Mouse (Mus musculus) hindbrain, embryonic 13.5 days (tissue): ENCODE results near the gene Csmd2. TPM values are rescaled to one million over a fixed set of nuclear protein-coding genes. Genes with fewer than 3 reads are reported as not detected.
A peak's percentile ranks its signal among the peaks of the same experiment; 100 is the strongest.

Experiments used
- ATAC-seq: fragments of 200-750 bp; cut with Nextera tagmentation; 2 replicates; pipeline ENCODE4 v1.8.0; 2017; ENCODE audit warnings: moderate TSS enrichment; ENCODE audit not compliant: low FRiP score
- H3K27ac ChIP-seq: fragments of 300-500 bp; sonication (generic); 2 replicates; pipeline ENCODE4 v1.5.1; 2015; ENCODE audit warnings: inconsistent platforms, mild to moderate bottlenecking, moderate library complexity
- H3K27me3 ChIP-seq: fragments of 300-500 bp; sonication (generic); 2 replicates; pipeline ENCODE4 v1.6.1; 2015; ENCODE audit warnings: mild to moderate bottlenecking, inconsistent platforms
- H3K36me3 ChIP-seq: fragments of 300-500 bp; sonication (generic); 2 replicates; pipeline ENCODE4 v1.6.1; 2015; ENCODE audit warnings: mild to moderate bottlenecking, inconsistent platforms
- H3K4me1 ChIP-seq: fragments of 300-500 bp; sonication (generic); replicated peaks from 2 replicates; pipeline ENCODE4 v1.6.1; 2015; ENCODE audit warnings: inconsistent platforms
- H3K4me2 ChIP-seq: fragments of 300-500 bp; sonication (generic); 2 replicates; pipeline ENCODE4 v1.6.1; 2015; ENCODE audit warnings: inconsistent platforms, mild to moderate bottlenecking, moderate library complexity
- H3K4me3 ChIP-seq: fragments of 300-500 bp; sonication (generic); 2 replicates; pipeline ENCODE4 v1.5.1; 2015; ENCODE audit warnings: mild to moderate bottlenecking, inconsistent platforms
- H3K9ac ChIP-seq: fragments of 300-500 bp; sonication (generic); 2 replicates; pipeline ENCODE4 v1.6.1; 2015; ENCODE audit warnings: mild to moderate bottlenecking, inconsistent platforms
- H3K9me3 ChIP-seq: fragments of 300-500 bp; sonication (generic); 2 replicates; pipeline ENCODE4 v1.6.1; 2016; ENCODE audit warnings: inconsistent platforms
- WGBS: fragments of 180-500 bp; shearing (Covaris S2); methylation state at CpG from one replicate; pipeline ENCODE4 v1.1.7; 2015; 5-methylcytosine and 5-hydroxymethylcytosine counted together
- polyA plus RNA-seq: library from polyadenylated mRNA; unstranded; fragments of >200 nt; fragmentation: Nextera tagmentation; extraction: Ambion mirVana; gene quantifications from 2 replicates; pipeline ENCODE4 v1.2.1, GENCODE M21; 2015

Gene Csmd2
- polyA plus RNA-seq, 1 experiment from 2014 or later: 8.6 TPM

DNA sequence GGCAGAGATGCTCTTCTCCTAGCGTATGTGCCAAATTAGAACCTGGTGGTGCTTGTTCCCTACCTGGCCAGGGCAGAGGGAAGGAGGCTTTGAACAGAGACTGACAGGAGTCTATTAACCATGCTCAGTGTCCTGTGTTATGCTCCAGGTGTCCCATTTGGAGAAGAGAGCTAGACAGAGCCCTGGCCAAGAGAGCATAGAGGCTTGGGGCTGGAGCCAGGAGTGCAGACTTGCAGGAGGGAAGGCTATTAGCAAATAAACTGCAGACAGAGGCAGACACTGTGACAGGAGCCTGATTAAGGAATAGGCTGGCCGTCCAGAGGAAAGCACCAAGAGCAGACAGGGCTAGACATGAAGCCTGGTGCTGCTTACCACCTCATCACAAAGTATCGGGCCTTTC lies 164.4 kb downstream of the Csmd2 start:
- H3K9me3 ChIP-seq: no peaks in the 10 kb centered on the region
- H3K4me1 ChIP-seq: peaks cover 33% of the 10 kb centered on the region
- WGBS: 78% methylated on average over 3 of the region's 3 CpGs
- H3K9ac ChIP-seq: no peak overlapping the region
- ATAC-seq: no peak
- H3K27ac ChIP-seq: peak overlapping the region; percentile 23; the same call in 1 of the 2 replicates
- H3K4me3 ChIP-seq: no peak overlapping the region
- H3K4me2 ChIP-seq: no peak overlapping the region
- no peaks in the 10 kb centered on the region for H3K36me3 ChIP-seq
- no peaks in the 10 kb centered on the region for H3K27me3 ChIP-seq

DNA sequence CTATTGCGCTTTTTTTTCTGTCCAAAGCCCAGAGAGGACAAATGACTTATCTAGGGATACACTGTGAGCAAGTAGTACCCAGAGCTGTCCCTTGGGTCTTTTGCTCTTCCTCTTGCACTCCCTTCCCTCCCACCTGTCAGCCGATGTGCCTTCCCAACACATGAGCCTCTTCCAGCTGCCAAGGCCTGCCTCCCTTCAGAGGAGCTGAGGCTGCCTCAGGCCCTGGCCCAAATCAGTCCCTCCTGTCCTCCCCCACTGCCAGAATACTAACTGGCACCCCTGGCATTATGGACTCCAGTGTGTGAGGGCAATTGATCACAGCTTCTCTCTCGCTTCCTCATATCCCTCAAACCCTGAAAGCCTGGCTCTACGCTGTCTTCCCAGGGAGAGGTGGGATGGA lies 165.5 kb downstream of the Csmd2 start:
- Histone ChIP-seq H3K36me3 (no peaks in the 10 kb centered on the region), H3K27ac (no peak overlapping the region; the same call in 1 of the 2 replicates), H3K4me3 (no peak overlapping the region), H3K9me3 (no peaks in the 10 kb centered on the region), H3K9ac (no peak overlapping the region), H3K27me3 (no peaks in the 10 kb centered on the region), H3K4me2 (no peak overlapping the region), H3K4me1 (peaks cover 33% of the 10 kb centered on the region)
- WGBS: 91% methylated on average over 4 of the region's 4 CpGs
- ATAC-seq: no peak

GRCm38 (mm10) chr4:128155226-128155625 lies 167.6 kb downstream of the Csmd2 start:
- Histone ChIP-seq H3K27ac (no peak overlapping the region), H3K9ac (no peak overlapping the region), H3K4me2 (no peak overlapping the region), H3K9me3 (no peaks in the 10 kb centered on the region), H3K36me3 (no peaks in the 10 kb centered on the region), H3K4me3 (no peak overlapping the region), H3K4me1 (peaks cover 33% of the 10 kb centered on the region), H3K27me3 (no peaks in the 10 kb centered on the region)
- no peak for ATAC-seq
- 38% methylated on average over 3 of the region's 3 CpGs for WGBS

- no peaks in the 10 kb centered on the region for H3K27me3 ChIP-seq
- no peak overlapping the region for H3K4me2 ChIP-seq
- H3K4me1 ChIP-seq: peaks cover 18% of the 10 kb centered on the region
- H3K4me3 ChIP-seq: no peak overlapping the region
- no peaks in the 10 kb centered on the region for H3K9me3 ChIP-seq
- no peak overlapping the region for H3K27ac ChIP-seq
- H3K36me3 ChIP-seq: no peaks in the 10 kb centered on the region
- no peak for ATAC-seq
- 79% methylated on average over 2 of the region's 2 CpGs for WGBS
- H3K9ac ChIP-seq: no peak overlapping the region
These were observed 173.0 kb downstream of the Csmd2 start for GRCm38 (mm10) chr4:128160656-128161055.

DNA sequence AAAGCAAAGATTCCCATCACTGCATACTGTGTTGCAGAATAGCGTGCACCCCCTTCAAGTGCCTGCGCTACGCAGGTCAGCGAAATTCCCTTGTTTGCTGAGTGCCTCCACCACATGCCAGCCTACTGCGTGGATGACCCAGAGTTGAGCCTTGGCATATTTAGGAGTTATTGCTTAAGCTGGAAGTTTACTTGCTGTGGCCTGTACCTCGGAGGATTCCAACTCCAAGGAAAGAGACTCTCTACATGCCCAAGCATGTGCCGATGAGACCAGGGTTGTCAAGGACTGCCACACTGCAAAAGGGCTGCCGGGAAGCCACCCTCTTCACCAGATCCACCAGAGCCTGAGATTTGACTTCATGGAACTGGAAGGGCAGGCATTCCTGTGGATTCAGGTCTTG lies 182.5 kb downstream of the Csmd2 start:
- H3K9me3 ChIP-seq: no peaks in the 10 kb centered on the region
- no peak overlapping the region for H3K27ac ChIP-seq
- H3K4me2 ChIP-seq: no peak overlapping the region
- H3K9ac ChIP-seq: no peak overlapping the region
- H3K36me3 ChIP-seq: no peaks in the 10 kb centered on the region
- 92% methylated on average over 8 of the region's 8 CpGs for WGBS
- H3K27me3 ChIP-seq: no peaks in the 10 kb centered on the region
- H3K4me3 ChIP-seq: no peak overlapping the region
- ATAC-seq: no peak
- H3K4me1 ChIP-seq: peaks cover 5% of the 10 kb centered on the region

- Histone ChIP-seq H3K9me3 (no peaks in the 10 kb centered on the region), H3K36me3 (no peaks in the 10 kb centered on the region), H3K4me3 (no peak overlapping the region), H3K4me2 (no peak overlapping the region), H3K4me1 (peaks cover 16% of the 10 kb centered on the region), H3K27ac (no peak overlapping the region), H3K9ac (no peak overlapping the region), H3K27me3 (no peaks in the 10 kb centered on the region)
- WGBS: 82% methylated on average over 9 of the region's 9 CpGs
- no peak for ATAC-seq
These were observed 183.6 kb downstream of the Csmd2 start for GRCm38 (mm10) chr4:128171233-128171632.

- ATAC-seq: no peak
- Histone ChIP-seq H3K4me1 (peaks cover 20% of the 10 kb centered on the region), H3K9me3 (no peaks in the 10 kb centered on the region), H3K36me3 (no peaks in the 10 kb centered on the region), H3K4me2 (no peak overlapping the region), H3K27me3 (no peaks in the 10 kb centered on the region), H3K9ac (no peak overlapping the region), H3K4me3 (no peak overlapping the region), H3K27ac (no peak overlapping the region)
- 90% methylated on average over 1 of the region's 1 CpGs for WGBS
These were observed 184.0 kb downstream of the Csmd2 start for GRCm38 (mm10) chr4:128171701-128172100.

- H3K4me1 ChIP-seq: peaks cover 50% of the 10 kb centered on the region
- no peaks in the 10 kb centered on the region for H3K9me3 ChIP-seq
- ATAC-seq: no peak
- H3K36me3 ChIP-seq: no peaks in the 10 kb centered on the region
- 47% methylated on average over 8 of the region's 8 CpGs for WGBS
- H3K4me3 ChIP-seq: no peak overlapping the region
- no peak overlapping the region for H3K4me2 ChIP-seq
- H3K27me3 ChIP-seq: no peaks in the 10 kb centered on the region
- H3K9ac ChIP-seq: no peak overlapping the region
- no peak overlapping the region for H3K27ac ChIP-seq
These were observed 191.3 kb downstream of the Csmd2 start for GRCm38 (mm10) chr4:128178974-128179373.

- 84% methylated on average over 2 of the region's 2 CpGs for WGBS
- H3K36me3 ChIP-seq: no peaks in the 10 kb centered on the region
- H3K4me1 ChIP-seq: peaks cover 55% of the 10 kb centered on the region
- H3K4me3 ChIP-seq: no peak overlapping the region
- ATAC-seq: no peak
- H3K9me3 ChIP-seq: no peaks in the 10 kb centered on the region
- no peak overlapping the region for H3K4me2 ChIP-seq
- no peak overlapping the region for H3K9ac ChIP-seq
- no peak overlapping the region for H3K27ac ChIP-seq
- H3K27me3 ChIP-seq: no peaks in the 10 kb centered on the region
These were observed 191.9 kb downstream of the Csmd2 start for GRCm38 (mm10) chr4:128179581-128179980.

DNA sequence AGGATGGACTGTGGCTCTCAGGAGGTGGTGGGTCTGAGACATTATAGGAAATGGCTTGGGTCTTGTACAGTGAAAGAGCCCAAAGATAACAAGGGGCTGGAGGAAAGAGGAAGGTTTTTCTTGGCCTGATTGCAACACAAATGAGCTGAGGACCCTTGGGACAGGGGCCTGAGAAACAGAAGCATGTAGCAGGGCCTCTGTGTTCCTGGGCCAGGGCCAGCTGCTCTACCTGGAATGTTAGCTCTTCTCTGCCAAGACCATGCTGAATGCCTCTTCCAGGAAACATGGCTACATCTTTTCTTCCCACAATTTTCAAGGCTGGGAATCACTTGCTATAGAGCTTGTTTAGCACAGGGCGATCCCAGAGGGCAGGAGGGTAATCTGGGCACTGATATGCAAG lies 197.1 kb downstream of the Csmd2 start:
- Histone ChIP-seq H3K27me3 (no peaks in the 10 kb centered on the region), H3K36me3 (no peaks in the 10 kb centered on the region), H3K4me1 (peaks cover 36% of the 10 kb centered on the region), H3K4me2 (no peak overlapping the region), H3K9me3 (no peaks in the 10 kb centered on the region), H3K4me3 (no peak overlapping the region), H3K27ac (no peak overlapping the region), H3K9ac (no peak overlapping the region)
- WGBS: 95% methylated on average over 1 of the region's 1 CpGs
- ATAC-seq: no peak

GRCm38 (mm10) chr4:128194454-128194853 lies 206.8 kb downstream of the Csmd2 start:
- H3K4me3 ChIP-seq: no peak overlapping the region
- H3K9ac ChIP-seq: no peak overlapping the region
- no peaks in the 10 kb centered on the region for H3K27me3 ChIP-seq
- 0 out of 2 replicates have a peak, but pooled peaks cover 3% of the 10 kb centered on the region for H3K4me1 ChIP-seq
- 0 out of 2 replicates have a peak, but pooled peaks cover 4% of the 10 kb centered on the region for H3K9me3 ChIP-seq
- peaks cover 10% of the 10 kb centered on the region for H3K36me3 ChIP-seq
- H3K4me2 ChIP-seq: no peak overlapping the region
- no peak overlapping the region for H3K27ac ChIP-seq
- ATAC-seq: no peak
- 81% methylated on average over 8 of the region's 8 CpGs for WGBS

GRCm38 (mm10) chr4:128217991-128218595 lies 230.4 kb downstream of the Csmd2 start:
- H3K27me3 ChIP-seq: 0 out of 2 replicates have a peak, but pooled peaks cover 2% of the 10 kb centered on the region
- H3K27ac ChIP-seq: no peak overlapping the region
- no peak overlapping the region for H3K4me3 ChIP-seq
- peaks cover 2% of the 10 kb centered on the region; the same call in 1 of the 2 replicates for H3K4me1 ChIP-seq
- H3K9me3 ChIP-seq: no peaks in the 10 kb centered on the region
- peaks cover 8% of the 10 kb centered on the region; the same call in 1 of the 2 replicates for H3K36me3 ChIP-seq
- no peak overlapping the region for H3K4me2 ChIP-seq
- no peak overlapping the region for H3K9ac ChIP-seq
- 74% methylated on average over 13 of the region's 13 CpGs for WGBS
- no peak for ATAC-seq

- no peak overlapping the region for H3K9ac ChIP-seq
- no peak for ATAC-seq
- no peak overlapping the region for H3K4me2 ChIP-seq
- H3K4me1 ChIP-seq: peaks cover 31% of the 10 kb centered on the region
- 61% methylated on average over 6 of the region's 6 CpGs for WGBS
- 0 out of 2 replicates have a peak, but pooled peaks cover 2% of the 10 kb centered on the region for H3K27me3 ChIP-seq
- H3K36me3 ChIP-seq: no peaks in the 10 kb centered on the region
- H3K27ac ChIP-seq: no peak overlapping the region
- no peak overlapping the region for H3K4me3 ChIP-seq
- no peaks in the 10 kb centered on the region for H3K9me3 ChIP-seq
These were observed 236.8 kb downstream of the Csmd2 start for GRCm38 (mm10) chr4:128224453-128224852.
